Mouse (Mus musculus) CH12.LX (cell line): Measurements from ENCODE around the gene Krtap12-1.

ENCODE experiments used
- CTCF ChIP-seq, 2 experiments: IDR thresholded peaks in 1 of 2; conservative IDR thresholded peaks in 1 of 2; 2 replicates each; pipeline ENCODE4 v1.5.1; 2011 to 2012; ENCODE audit warnings: low read depth in 2 of 2, low read length in 2 of 2, improper control_type of control experiment in 1 of 2, inconsistent platforms in 1 of 2, mild to moderate bottlenecking in 1 of 2, moderate library complexity in 1 of 2
- E2F4 ChIP-seq: IDR thresholded peaks from 2 replicates; pipeline ENCODE4 v1.6.1; 2011; ENCODE audit warnings: low read depth, low read length, improper control_type of control experiment; ENCODE audit not compliant: insufficient replicate concordance
- EP300 ChIP-seq: IDR thresholded peaks from 2 replicates; pipeline ENCODE4 v1.6.1; 2011; ENCODE audit warnings: low read length, improper control_type of control experiment
- POLR2A ChIP-seq: IDR thresholded peaks from 2 replicates; pipeline ENCODE4 v1.6.1; 2011; ENCODE audit warnings: low read depth, mild to moderate bottlenecking, improper control_type of control experiment, low read length
- USF1 ChIP-seq: IDR thresholded peaks from 2 replicates; pipeline ENCODE4 v1.6.1; 2014; ENCODE audit warnings: low read depth, mild to moderate bottlenecking, inconsistent platforms, low read length, improper control_type of control experiment

- TF ChIP-seq POLR2A = no peak
- no peak for TF ChIP-seq E2F4
- TF ChIP-seq CTCF (conservative IDR thresholded peaks at IDR 0.05 in 1 of 2, IDR thresholded peaks at IDR 0.05 in 1 of 2; ENCODE audit: low read depth in 2 of 2, low read length in 2 of 2) = no peak
- TF ChIP-seq USF1 = no peak
- no peak for TF ChIP-seq EP300
Measured at GRCm38 (mm10) chr10:77671519-77671918, 48.9 kb upstream of the Krtap12-1 start.
